Mouse (Mus musculus): ENCODE results near the gene Pgbd1.

DNA sequence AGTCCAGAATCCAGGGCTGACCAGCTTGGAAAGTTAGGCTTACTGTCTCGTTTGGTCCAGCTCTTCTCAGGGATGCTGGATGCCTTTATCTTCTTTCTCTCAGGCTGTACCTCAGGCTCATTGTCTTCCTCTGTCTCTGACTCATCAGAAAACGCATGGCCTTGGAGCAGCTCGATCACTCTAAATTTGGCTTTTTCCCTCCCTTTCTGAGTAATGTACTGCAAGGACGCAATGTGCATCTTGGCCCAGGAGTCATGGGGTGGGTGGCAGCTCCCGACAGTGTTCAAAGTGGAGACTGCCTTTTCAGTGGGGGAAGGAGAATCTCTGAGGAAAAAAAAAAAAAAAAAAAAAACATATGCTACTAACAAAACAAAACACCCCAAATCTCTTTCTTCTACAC is 17.6 kb downstream of the Pgbd1 start:
- TF ChIP-seq HCFC1 (IDR thresholded peaks at IDR 0.05; ENCODE audit: borderline replicate concordance, insufficient read depth, low read length) (no peak), CHD2 (IDR thresholded peaks at IDR 0.05; ENCODE audit: low read depth, low read length) (no peak), MAFK (IDR thresholded peaks at IDR 0.05; ENCODE audit: insufficient read depth, low read depth, low read length) (no peak), ZNF384 (IDR thresholded peaks at IDR 0.05; ENCODE audit: low read depth, low read length) (no peak), ZC3H11A (IDR thresholded peaks at IDR 0.05; ENCODE audit: borderline replicate concordance, low read depth, low read length) (no peak)

Measured in ES-E14 (cell line).